8 mouse cellular contexts compared by ENCODE assay signal in the genomic region with DNA sequence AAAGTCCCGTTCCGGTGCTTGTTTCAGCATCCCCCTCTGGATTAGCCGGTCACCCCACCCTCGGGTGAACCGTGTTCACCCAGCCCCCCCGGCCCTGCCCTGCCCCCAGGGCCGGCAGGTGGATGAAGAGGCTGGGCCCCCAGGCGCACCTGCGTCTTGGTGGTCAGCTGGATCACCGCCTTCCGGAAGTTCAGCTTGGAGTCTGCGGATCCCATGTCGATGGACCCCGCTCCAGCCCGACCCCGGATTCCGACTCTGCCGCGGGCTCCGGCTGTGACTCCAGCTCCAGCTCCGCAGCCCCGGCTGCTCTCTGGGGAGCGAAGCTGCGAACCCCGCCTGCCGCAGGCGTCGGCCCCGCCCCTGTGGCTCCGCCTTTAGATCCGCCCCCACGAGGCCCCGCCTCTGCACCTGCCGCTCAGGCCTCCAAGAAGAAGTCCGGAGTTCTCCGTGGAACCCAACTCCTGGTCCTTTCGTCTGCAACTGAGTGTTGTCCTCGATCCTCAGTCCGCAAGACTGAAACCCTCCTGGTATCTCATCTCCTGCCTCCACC. TPM values are rescaled to one million over a fixed set of nuclear protein-coding genes. Genes with fewer than 3 reads are reported as not detected.
DNase-seq lines count a peak whose midpoint lies in the region; ATAC-seq lines count a peak whose summit lies in the region.

A gene (minus strand): TSS at position 362 of the 550 bp plus-strand sequence.

- ATAC-seq in frontal cortex, adult (ENCODE audit: low TSS enrichment) = peak; percentile 86
- ATAC-seq in lung, embryonic 16.5 days (ENCODE audit: low read depth) = peak; percentile 88

- H3K4me3 ChIP-seq in hindbrain, embryonic 10.5 days = peak within 1 kb of the TSS; percentile 70
- H3K4me3 ChIP-seq in lung, embryonic 16.5 days (ENCODE audit: low read length) = peak within 1 kb of the TSS; percentile 52

- peak within 1 kb of the TSS; percentile 85 for H3K27ac ChIP-seq in hindbrain, embryonic 10.5 days
- H3K27ac ChIP-seq in lung, embryonic 16.5 days (ENCODE audit: low read length) = no peak within 1 kb of the TSS

- no peaks in the 10 kb centered on the region for H3K9me3 ChIP-seq in hindbrain, embryonic 10.5 days
- H3K9me3 ChIP-seq in lung, embryonic 16.5 days (ENCODE audit: control insufficient read depth, low read length) = no peaks in the 10 kb centered on the region

- H3K4me2 ChIP-seq in lung, embryonic 16.5 days (ENCODE audit: low read depth, low read length) = peak within 1 kb of the TSS; percentile 75

- DNase-seq in NIH3T3 (ENCODE audit: low read depth) = peak; percentile 47
- DNase-seq in cerebellum, adult 8-10 months = peak; percentile 90
- DNase-seq in hindbrain, embryonic 10.5 days (ENCODE audit: low spot score) = peak; percentile 82
- DNase-seq in layer of hippocampus, postnatal 10 days (ENCODE audit: low spot score in 2 of 2) = peak; percentile 81 to 85
- DNase-seq in ovary, postnatal 36 days (ENCODE audit: low spot score) = peak; percentile 82
- peak; percentile 94 for DNase-seq in thymus, postnatal 14 days

- H3K36me3 ChIP-seq in hindbrain, embryonic 10.5 days = no peaks in the 10 kb centered on the region
- no peaks in the 10 kb centered on the region for H3K36me3 ChIP-seq in lung, embryonic 16.5 days (ENCODE audit: control insufficient read depth, insufficient read depth, low read length)

- peaks cover 87% of the 10 kb centered on the region for H3K27me3 ChIP-seq in hindbrain, embryonic 10.5 days (ENCODE audit: insufficient read depth, poor library complexity, severe bottlenecking)
- H3K27me3 ChIP-seq in lung, embryonic 16.5 days (ENCODE audit: control insufficient read depth, insufficient read depth, low read depth, low read length) = peaks cover 27% of the 10 kb centered on the region

- peaks cover 36% of the 10 kb centered on the region for H3K4me1 ChIP-seq in hindbrain, embryonic 10.5 days (replicated peaks)
- H3K4me1 ChIP-seq in lung, embryonic 16.5 days (replicated peaks; ENCODE audit: control insufficient read depth, insufficient read depth, low read length) = peaks cover 15% of the 10 kb centered on the region

- under 1% methylated on average over 39 of the region's 39 CpGs for WGBS in hindbrain, embryonic 10.5 days
- WGBS in lung, embryonic 16.5 days = under 1% methylated on average over 39 of the region's 39 CpGs

- peak within 1 kb of the TSS; percentile 61 for H3K9ac ChIP-seq in lung, embryonic 16.5 days (ENCODE audit: low read length)

RNA-seq across cellular contexts. Expression of the gene that starts here (rescaled TPM):
- 11.3 and 14.8 TPM in 2 replicates for polyA plus RNA-seq in hindbrain, embryonic 10.5 days (2016; fragmentation: Nextera tagmentation; extraction: Ambion mirVana)
- total RNA-seq in layer of hippocampus, postnatal 10 days (2021) = 10 to 100 TPM; 78.0 to 79.3 TPM
- 19.1 and 20.2 TPM in 2 replicates for polyA plus RNA-seq in lung, embryonic 16.5 days (2015; fragmentation: Nextera tagmentation; extraction: Ambion mirVana)
